Mouse (Mus musculus): ENCODE measurements around the gene Gm8281. TPM values are rescaled to one million over a fixed set of nuclear protein-coding genes. Genes with fewer than 3 reads are reported as not detected.
"Not testable (repeated sequence)": the region's sequence is repeated elsewhere in the genome, so short reads cannot be mapped to it uniquely, and the experiment has no call there.

Gm8281 gene
- total RNA-seq (2014; rRNA removed) (not detected in 2 replicates), polyA plus RNA-seq (2012; rRNA removed) (not detected in 2 replicates)

- not testable (repeated sequence) for H3K27me3 ChIP-seq (ENCODE audit: control insufficient read depth, insufficient read depth, low read length); H3K4me3 ChIP-seq (ENCODE audit: insufficient read depth, low read depth, low read length); DNase-seq (ENCODE audit: extremely low read depth, low read depth, low spot score); H3K36me3 ChIP-seq (ENCODE audit: control insufficient read depth, insufficient read depth, low read length); H3K79me2 ChIP-seq (ENCODE audit: control insufficient read depth, insufficient read depth, low read length); H3K9ac ChIP-seq (ENCODE audit: low read depth, low read length); H3K4me1 ChIP-seq (ENCODE audit: control insufficient read depth, insufficient read depth, low read length); H3K27ac ChIP-seq (replicated peaks; ENCODE audit: insufficient read depth, low read depth, low read length)
- WGBS, result 6% methylated on average over 31 of the region's 63 CpGs
These were observed at the start of gene Gm8281 for GRCm38 (mm10) chr14:5070611-5071490. Gene Gm8281, plus strand, starts transcription at chr14:5071040.

- not testable (repeated sequence) for H3K27me3 ChIP-seq (ENCODE audit: control insufficient read depth, insufficient read depth, low read length); H3K4me3 ChIP-seq (ENCODE audit: insufficient read depth, low read depth, low read length); H3K79me2 ChIP-seq (ENCODE audit: control insufficient read depth, insufficient read depth, low read length); H3K36me3 ChIP-seq (ENCODE audit: control insufficient read depth, insufficient read depth, low read length); H3K9ac ChIP-seq (ENCODE audit: low read depth, low read length); H3K4me1 ChIP-seq (ENCODE audit: control insufficient read depth, insufficient read depth, low read length); H3K27ac ChIP-seq (replicated peaks; ENCODE audit: insufficient read depth, low read depth, low read length); DNase-seq (ENCODE audit: extremely low read depth, low read depth, low spot score)
- WGBS, result no CpG with 5 or more reads among the region's 3 CpGs
These were observed 20.5 kb upstream of the Gm8281 start, which contains the start of gene 4930555G01Rik for GRCm38 (mm10) chr14:5050329-5050728. Gene 4930555G01Rik, plus strand, starts transcription at chr14:5050629.

- H3K79me2 ChIP-seq (ENCODE audit: control insufficient read depth, insufficient read depth, low read length); H3K4me1 ChIP-seq (ENCODE audit: control insufficient read depth, insufficient read depth, low read length); H3K9ac ChIP-seq (ENCODE audit: low read depth, low read length); H3K36me3 ChIP-seq (ENCODE audit: control insufficient read depth, insufficient read depth, low read length); H3K27ac ChIP-seq (replicated peaks; ENCODE audit: insufficient read depth, low read depth, low read length); H3K4me3 ChIP-seq (ENCODE audit: insufficient read depth, low read depth, low read length); H3K27me3 ChIP-seq (ENCODE audit: control insufficient read depth, insufficient read depth, low read length); DNase-seq (ENCODE audit: extremely low read depth, low read depth, low spot score): not testable (repeated sequence)
- 42% methylated on average over 2 of the region's 2 CpGs for WGBS
These were observed 60.4 kb downstream of the Gm8281 start, which contains the start of gene Gm8279 for GRCm38 (mm10) chr14:5131219-5131618. Gene Gm8279, plus strand, starts transcription at chr14:5131519.

Other genes with a start within 250 kb of the Gm8281 start
- gene Gm3269, start 232.9 kb upstream of the Gm8281 start, total RNA-seq (2014; rRNA removed), result not detected in 2 replicates
- not detected in 2 replicates for gene Gm3269, start 232.9 kb upstream of the Gm8281 start, polyA plus RNA-seq (2012; rRNA removed)
- not detected in 2 replicates for gene Gm3264, start 215.5 kb upstream of the Gm8281 start, total RNA-seq (2014; rRNA removed)
- not detected in 2 replicates for gene Gm3264, start 215.5 kb upstream of the Gm8281 start, polyA plus RNA-seq (2012; rRNA removed)
- not detected in 2 replicates for gene Gm3278, start 178.6 kb upstream of the Gm8281 start, total RNA-seq (2014; rRNA removed)
- gene Gm3278, start 178.6 kb upstream of the Gm8281 start, polyA plus RNA-seq (2012; rRNA removed), result not detected in 2 replicates
- gene Gm8297, start 87.1 kb upstream of the Gm8281 start, total RNA-seq (2014; rRNA removed), result not detected in 2 replicates
- gene Gm8297, start 87.1 kb upstream of the Gm8281 start, polyA plus RNA-seq (2012; rRNA removed), result not detected in 2 replicates
- not detected in 2 replicates for gene Gm3298, start 55.1 kb upstream of the Gm8281 start, total RNA-seq (2014; rRNA removed)
- gene Gm3298, start 55.1 kb upstream of the Gm8281 start, polyA plus RNA-seq (2012; rRNA removed), result not detected in 2 replicates
- gene 4930555G01Rik, start 20.4 kb upstream of the Gm8281 start, total RNA-seq (2014; rRNA removed), result not detected in 2 replicates
- not detected in 2 replicates for gene 4930555G01Rik, start 20.4 kb upstream of the Gm8281 start, polyA plus RNA-seq (2012; rRNA removed)
- not detected in 2 replicates for gene Gm8279, start 60.5 kb downstream of the Gm8281 start, total RNA-seq (2014; rRNA removed)
- gene Gm8279, start 60.5 kb downstream of the Gm8281 start, polyA plus RNA-seq (2012; rRNA removed), result not detected in 2 replicates
- gene Gm3317, start 93.5 kb downstream of the Gm8281 start, total RNA-seq (2014; rRNA removed), result not detected in 2 replicates
- not detected in 2 replicates for gene Gm3317, start 93.5 kb downstream of the Gm8281 start, polyA plus RNA-seq (2012; rRNA removed)
- gene Gm8271, start 114.8 kb downstream of the Gm8281 start, total RNA-seq (2014; rRNA removed), result not detected in 2 replicates
- gene Gm8271, start 114.8 kb downstream of the Gm8281 start, polyA plus RNA-seq (2012; rRNA removed), result not detected in 2 replicates
- gene Gm3526, start 189.5 kb downstream of the Gm8281 start, total RNA-seq (2014; rRNA removed), result not detected in 2 replicates
- gene Gm3526, start 189.5 kb downstream of the Gm8281 start, polyA plus RNA-seq (2012; rRNA removed), result not detected in 2 replicates